Mouse (Mus musculus) ZHBTc4 (cell line): Measurements from ENCODE around the gene Vhl.
"Not testable (repeated sequence)": the region's sequence is repeated elsewhere in the genome, so short reads cannot be mapped to it uniquely, and the experiment has no call there.

Experiments
- DNase-seq: peaks from one replicate; pipeline ENCODE4 v3.0.0-alpha.2; 2011; ENCODE audit warnings: low read depth, low spot score

Vhl gene

GRCm38 (mm10) chr6:113661353-113662241, 37.8 kb downstream of the Vhl start:
- peak; percentile 44 for DNase-seq

DNA sequence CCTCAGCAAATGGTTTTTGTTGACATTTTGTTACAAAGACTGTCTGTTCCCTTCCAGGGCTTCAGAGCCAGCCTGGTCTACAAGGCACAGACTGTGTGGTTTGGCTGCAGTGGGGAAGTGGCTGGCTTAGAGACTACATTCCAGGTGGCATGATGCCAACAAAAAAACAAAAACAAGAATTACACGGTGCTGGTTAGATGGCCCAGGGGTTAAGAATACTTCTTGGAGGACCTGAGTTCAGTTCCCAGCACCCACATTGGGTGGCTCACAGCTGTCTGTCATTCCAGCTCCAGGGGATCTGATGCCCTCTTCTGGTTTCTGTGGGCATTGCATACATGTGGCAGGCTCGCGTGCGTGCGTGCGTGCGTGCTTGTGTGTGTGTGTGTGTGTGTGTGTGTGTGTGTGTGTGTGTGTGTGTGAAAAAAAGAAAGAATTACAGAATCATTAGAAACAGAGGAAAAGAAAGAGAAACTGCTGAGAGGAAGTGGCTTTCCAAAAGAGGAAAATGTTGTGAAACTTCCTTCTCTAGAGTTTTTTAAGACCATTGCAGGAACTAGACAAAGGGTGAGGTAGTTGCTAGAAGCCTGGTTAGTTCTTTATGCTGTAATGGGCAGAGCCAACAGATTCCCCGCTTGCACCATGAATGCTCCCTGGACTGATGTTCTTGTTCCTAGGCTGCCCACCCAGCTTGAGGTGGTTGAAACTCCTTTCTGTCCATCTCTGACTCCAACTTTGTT, 39.4 kb downstream of the Vhl start:
- peak; percentile 56 for DNase-seq

DNA sequence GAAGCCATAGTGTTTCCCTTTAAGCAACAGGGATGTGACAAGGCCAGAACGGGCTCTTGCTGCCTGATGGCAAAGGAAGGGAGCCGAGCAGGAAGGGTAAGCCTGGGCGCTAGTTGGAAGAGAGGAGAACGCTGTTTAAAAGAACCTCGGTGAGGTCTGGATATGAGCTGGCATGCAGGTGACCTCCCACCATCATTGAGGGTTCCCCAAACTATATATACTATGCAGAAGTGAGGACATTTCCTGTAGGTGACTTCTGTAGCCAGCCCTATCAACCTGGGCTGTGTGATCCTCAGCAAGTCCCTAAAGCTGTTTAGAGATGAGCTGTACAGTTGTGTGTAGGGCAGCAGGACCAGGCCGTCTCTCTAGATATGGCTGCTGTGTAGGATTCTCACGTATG, 40.5 kb downstream of the Vhl start:
- no peak for DNase-seq

DNA sequence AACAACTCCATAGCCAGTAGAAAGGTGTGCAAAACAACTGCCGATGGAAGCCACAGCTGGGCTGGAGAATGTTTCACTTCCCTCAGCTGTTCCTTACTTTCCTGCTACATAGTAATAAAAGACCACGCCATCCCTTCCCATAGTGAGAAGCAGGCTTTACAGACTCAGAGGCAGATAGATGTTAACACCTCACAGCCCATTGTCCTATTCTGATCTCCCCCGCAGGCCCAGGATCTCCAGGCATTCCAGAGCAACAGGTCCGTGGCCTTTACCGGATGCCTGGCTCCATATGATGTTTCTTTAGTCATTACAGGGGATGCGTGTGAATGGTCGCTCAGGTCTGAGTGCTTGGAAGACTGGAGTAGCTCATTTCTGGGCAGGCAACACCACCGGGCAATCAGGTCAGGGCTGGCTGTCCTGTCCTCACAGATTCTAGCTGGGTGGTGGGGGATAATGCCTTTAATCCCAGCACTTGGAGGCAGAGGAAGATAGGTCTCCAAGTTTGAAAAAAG, 43.9 kb downstream of the Vhl start:
- peak; percentile 65 for DNase-seq

DNA sequence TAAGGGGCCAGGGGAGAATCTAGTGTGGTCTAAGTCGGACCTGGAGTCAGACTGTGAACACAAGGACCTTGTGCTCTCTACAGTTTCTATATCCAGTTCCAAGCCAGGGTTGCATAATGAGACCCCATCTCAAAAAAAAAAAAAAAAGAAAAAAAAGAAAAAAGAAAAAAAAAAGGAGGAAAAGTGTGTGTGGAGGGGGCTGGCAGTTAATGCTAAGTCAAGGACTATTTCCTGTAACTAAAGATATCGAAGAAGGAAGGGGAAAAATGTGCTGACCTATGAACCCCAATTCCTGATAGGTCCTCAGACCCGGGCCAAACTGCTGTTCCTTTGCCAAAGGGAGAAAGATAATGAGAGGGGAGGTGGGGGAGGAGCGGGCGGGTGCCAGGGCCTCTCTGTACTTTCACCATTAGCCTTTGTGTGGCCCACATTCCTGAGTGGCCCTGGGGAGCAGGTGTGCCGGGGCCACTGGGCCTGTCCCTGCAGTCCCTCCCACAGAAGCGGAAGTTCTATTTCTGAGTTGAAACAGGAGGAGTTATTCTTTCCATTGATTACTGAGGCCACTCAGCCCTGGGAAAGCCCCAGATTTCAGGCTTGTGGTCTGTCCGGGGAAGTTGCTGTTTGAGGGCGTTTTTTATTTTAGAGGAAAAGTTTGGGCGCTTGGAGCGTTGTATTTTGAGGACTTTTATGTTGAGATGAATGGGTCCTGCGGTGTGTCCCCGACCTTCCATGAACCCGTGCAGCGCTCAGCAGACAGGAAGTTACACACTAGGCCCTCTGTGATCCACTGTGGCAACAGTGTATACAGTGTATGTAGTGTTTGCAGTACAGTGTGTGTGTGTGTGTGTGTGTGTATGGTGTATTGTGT, 44.8 kb downstream of the Vhl start:
- DNase-seq, result peak; percentile 56

DNA sequence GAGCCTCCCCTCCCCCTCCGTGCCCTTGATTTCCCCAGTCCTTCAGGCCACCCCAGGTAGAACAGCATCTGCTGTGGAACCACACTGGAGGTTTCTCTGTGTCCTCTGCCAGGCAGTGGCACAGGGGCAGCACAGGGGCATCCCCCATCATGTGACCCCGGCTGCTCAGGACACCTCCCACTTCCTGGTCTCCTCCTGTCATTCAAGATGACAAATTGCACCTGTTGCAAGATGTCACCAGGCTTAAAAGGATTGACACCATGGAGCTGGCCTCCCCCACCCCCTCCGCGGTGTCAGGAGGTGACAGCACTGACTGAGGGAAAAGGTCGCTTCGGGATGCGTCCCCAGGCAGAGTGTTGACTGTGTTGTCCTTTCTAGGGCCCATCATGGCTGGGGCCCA, 46.1 kb downstream of the Vhl start:
- DNase-seq, result no peak

DNA sequence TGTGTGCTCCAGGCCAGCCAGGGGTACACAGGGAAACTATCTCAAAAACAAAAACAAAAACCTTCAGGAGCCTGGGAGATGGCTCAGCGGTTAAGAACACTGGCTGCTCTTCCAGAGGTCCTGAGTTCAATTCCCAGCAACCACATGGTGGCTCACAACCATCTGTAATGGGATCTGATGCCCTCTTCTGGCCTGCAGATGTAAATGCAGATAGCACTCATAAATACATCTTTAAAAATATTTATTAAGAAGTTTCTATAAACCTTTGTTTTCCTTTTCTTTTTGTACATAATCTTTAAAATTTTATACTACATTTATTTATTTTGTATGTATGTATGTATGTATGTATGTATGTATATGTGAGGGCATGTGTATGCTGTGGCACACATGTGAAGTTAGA, 48.3 kb downstream of the Vhl start:
- not testable (repeated sequence) for DNase-seq

- no peak for DNase-seq
These were observed 49.2 kb downstream of the Vhl start for GRCm38 (mm10) chr6:113672989-113673388.

DNA sequence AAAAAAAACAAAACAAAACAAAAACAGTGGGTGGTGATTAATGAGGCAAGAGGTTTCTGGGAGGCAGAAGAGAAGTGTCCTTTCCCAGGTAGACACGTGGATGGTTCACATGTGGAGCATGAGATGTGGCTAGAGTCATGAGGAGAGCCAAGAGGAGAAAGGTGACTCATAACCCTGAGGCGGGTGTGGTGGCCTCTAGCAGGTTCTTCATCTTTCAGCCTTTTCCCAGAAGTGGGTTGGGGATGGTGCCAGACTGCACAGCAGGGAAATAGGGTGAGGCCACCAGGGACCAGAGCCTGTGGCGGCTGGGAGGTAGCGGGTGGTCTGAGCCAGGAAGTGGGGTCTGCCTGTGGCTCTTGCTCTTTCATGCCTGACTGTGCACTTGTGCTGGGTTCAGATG, 51.5 kb downstream of the Vhl start:
- peak; percentile 52 for DNase-seq

GRCm38 (mm10) chr6:113675991-113676390, 52.2 kb downstream of the Vhl start:
- peak; percentile 66 for DNase-seq

GRCm38 (mm10) chr6:113677070-113677734, 53.4 kb downstream of the Vhl start:
- no peak for DNase-seq

GRCm38 (mm10) chr6:113678246-113679012, 54.7 kb downstream of the Vhl start:
- no peak for DNase-seq

- DNase-seq, result no peak
These were observed 56.3 kb downstream of the Vhl start for GRCm38 (mm10) chr6:113679993-113680566.
